Comparison of ENCODE assay signal across 17 mouse cellular contexts in genomic region chr5:150672343-150672742, GRCm38 (mm10).
"Had no signal": no experiment of that assay in that cellular context is flagged by ENCODE, and none has a peak within 500 bp of the region (broad histone marks: within the 10 kb centered on the region; RNA-seq: fewer than 3 reads in every experiment).

No protein-coding gene starts in this region.

- H3K9ac ChIP-seq: liver, postnatal 0 days; lung, embryonic 15.5 days; midbrain, embryonic 13.5 days; midbrain, embryonic 15.5 days; neural tube, embryonic 12.5 days; stomach, embryonic 15.5 days had no signal

- DNase-seq: liver, postnatal 0 days; lung, adult 2 months; lung, postnatal 14 days; lung, postnatal 36 days; right cerebral cortex, postnatal 14 days; thymus, adult 2 months; thymus, postnatal 25 days; thymus, postnatal 4 days had no signal

- ATAC-seq: liver, postnatal 0 days; lung, postnatal 0 days had no signal

- H3K27me3 ChIP-seq: lung, embryonic 15.5 days; midbrain, embryonic 13.5 days; midbrain, embryonic 15.5 days; neural tube, embryonic 12.5 days; stomach, embryonic 15.5 days had no signal

- H3K36me3 ChIP-seq: lung, embryonic 15.5 days; midbrain, embryonic 13.5 days; midbrain, embryonic 15.5 days; neural tube, embryonic 12.5 days; stomach, embryonic 15.5 days had no signal

- H3K9me3 ChIP-seq: lung, embryonic 15.5 days; megakaryocyte, embryonic 14.5 days; midbrain, embryonic 13.5 days; midbrain, embryonic 15.5 days; neural tube, embryonic 12.5 days; stomach, embryonic 15.5 days had no signal

- H3K27ac ChIP-seq: lung, embryonic 15.5 days; macrophage; midbrain, embryonic 13.5 days; neural tube, embryonic 12.5 days; stomach, embryonic 15.5 days; stomach, postnatal 0 days had no signal

- H3K4me3 ChIP-seq: megakaryocyte, embryonic 14.5 days; neural tube, embryonic 12.5 days had no signal
